Mouse (Mus musculus) neutrophil, adult 5-6 weeks (primary cell): ENCODE data around the gene Aph1c. TPM values are rescaled to one million over a fixed set of nuclear protein-coding genes. Genes with fewer than 3 reads are reported as not detected.
"Not testable (repeated sequence)": the region's sequence is repeated elsewhere in the genome, so short reads cannot be mapped to it uniquely, and the experiment has no call there.

Source experiments
- ATAC-seq: fragments of 151-379, 151-347 bp; 2 replicates; pipeline ENCODE4 v1.8.0; 2017; ENCODE audit warnings: mild to moderate bottlenecking, moderate TSS enrichment; ENCODE audit not compliant: insufficient number of reproducible peaks, poor library complexity, low FRiP score, severe bottlenecking; ENCODE audit errors: extremely low read depth
- total RNA-seq: library from RNA; stranded (forward); fragments of 200-1000 nt; gene quantifications from 2 replicates; pipeline ENCODE4 v1.2.3, GENCODE M21; 2017

Gene Aph1c
- 3.1 and 7.7 TPM in 2 replicates for total RNA-seq

GRCm38 (mm10) chr9:66834318-66835096, at the start of gene Aph1c:
Gene Aph1c (minus strand): TSS chr9:66834726.
- ATAC-seq = peak; percentile 97

DNA sequence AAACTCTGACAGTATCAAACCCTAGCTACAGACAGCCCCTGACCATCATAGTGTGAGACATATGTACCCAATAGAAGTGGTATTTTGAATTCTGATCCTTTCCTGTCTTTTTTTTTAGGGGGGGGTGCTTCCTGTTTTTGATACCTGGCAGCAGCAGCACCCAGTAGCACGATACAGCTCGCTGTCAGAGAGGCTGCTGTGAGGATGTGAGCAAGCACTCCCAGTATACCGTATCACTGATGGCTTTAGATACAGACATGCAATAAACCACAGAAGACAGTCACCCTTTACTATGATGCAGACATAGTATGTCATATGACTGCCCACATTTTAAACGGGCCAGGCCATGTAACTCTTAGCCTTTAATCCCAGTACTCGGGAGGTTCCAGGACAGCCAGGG, 49.0 kb upstream of the Aph1c start:
- no peak for ATAC-seq

- peak; percentile 68 for ATAC-seq
These were observed 47.9 kb upstream of the Aph1c start for GRCm38 (mm10) chr9:66882406-66882821.

- ATAC-seq = no peak
These were observed 47.3 kb upstream of the Aph1c start for GRCm38 (mm10) chr9:66881858-66882257.

DNA sequence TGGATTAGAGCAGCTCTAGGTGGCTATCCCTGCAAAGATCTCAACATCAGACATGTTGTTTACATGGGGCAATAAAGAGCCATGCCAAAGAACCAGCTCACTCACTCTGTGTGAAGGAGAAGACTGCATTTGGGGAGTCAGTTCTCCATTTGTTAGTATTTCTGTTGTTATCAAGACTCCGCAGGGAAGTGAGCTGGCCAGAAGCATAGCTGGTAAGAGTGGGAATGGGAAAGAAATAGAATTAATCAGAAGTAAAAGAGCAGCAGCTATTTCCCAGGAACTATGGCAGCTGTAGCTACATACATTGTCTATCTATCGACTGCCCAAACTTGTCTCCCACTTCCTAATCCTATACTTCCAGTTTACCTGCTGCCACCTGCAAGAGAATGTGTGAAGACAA, 46.2 kb upstream of the Aph1c start:
- no peak for ATAC-seq

- ATAC-seq = no peak
These were observed 45.0 kb upstream of the Aph1c start for GRCm38 (mm10) chr9:66879486-66879885.

DNA sequence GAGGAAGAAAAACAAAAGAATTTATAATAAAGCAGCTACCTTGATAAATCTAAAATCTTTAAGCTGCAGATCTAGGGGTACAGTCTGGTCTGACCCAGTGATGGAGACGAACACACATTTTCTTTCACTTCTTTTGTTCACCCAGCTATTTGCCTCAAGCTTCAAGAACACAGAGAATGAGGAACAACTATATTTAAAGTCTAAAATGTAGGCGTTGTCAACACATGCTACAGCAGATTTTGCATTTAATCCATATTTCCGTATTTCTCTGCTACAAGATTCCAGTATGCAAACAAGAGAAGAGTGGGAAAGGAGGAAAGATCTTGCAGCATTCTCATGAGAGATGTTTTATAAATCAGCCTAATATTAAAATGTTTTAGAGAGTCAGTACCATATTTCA, 44.4 kb upstream of the Aph1c start:
- no peak for ATAC-seq

DNA sequence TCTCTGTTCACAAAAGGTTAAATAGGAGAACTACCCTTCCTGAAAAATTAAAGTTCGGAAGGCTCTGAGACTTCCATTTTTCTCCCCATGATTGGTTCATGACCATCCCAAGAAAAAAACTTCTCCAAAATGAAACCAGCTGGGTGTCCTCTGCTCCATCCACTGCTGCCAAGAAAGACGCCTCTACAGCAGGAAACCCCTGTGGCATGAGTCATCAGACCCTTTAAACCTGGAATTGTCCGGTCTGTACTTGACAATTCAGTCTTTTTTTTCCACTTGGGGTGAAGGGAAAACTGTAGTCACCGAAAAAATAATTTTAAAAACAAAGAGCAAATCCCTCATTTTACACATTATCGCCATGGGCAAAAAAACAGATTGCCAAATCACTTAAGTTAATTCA, 42.1 kb upstream of the Aph1c start:
- no peak for ATAC-seq

GRCm38 (mm10) chr9:66874297-66874696, 39.8 kb upstream of the Aph1c start:
- no peak for ATAC-seq

- ATAC-seq = peak; percentile 30; the same call in 1 of the 2 replicates
These were observed 39.0 kb upstream of the Aph1c start for GRCm38 (mm10) chr9:66873531-66873930.

GRCm38 (mm10) chr9:66873009-66873408, 38.5 kb upstream of the Aph1c start:
- not testable (repeated sequence) for ATAC-seq

DNA sequence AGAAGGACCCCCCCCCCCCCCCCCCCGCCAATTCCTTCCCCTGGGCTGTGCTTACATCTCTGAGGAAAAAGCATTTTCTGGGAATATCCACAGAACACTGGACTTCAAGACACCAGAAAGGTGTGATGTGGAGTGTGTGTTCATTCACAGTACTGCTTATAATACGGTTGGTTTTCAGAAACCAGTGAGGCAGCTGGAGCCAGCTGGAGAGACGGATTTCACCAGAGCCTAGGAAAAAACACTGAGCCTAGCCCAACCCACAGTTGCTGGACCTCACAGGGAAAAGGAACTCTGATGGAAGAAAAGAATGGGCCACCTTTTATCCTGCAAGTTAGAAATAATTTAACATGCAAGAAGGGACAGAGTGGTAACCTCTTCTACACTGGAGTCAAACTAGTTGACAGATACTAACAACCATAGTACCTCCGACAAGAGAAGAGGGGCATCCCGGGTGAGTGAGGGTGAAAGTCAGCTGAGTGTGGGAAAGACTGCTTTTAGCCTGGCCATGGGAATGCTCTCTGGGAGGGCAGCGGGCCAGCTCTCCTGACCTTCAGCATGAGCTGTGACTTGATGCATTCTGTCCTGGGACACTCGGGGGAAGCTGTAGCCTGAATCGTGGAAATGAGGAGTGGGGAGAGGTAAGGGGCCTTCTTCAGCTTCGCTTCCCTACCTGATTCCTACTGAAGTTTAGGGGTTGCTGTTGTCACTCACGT, 37.6 kb upstream of the Aph1c start:
- no peak for ATAC-seq

DNA sequence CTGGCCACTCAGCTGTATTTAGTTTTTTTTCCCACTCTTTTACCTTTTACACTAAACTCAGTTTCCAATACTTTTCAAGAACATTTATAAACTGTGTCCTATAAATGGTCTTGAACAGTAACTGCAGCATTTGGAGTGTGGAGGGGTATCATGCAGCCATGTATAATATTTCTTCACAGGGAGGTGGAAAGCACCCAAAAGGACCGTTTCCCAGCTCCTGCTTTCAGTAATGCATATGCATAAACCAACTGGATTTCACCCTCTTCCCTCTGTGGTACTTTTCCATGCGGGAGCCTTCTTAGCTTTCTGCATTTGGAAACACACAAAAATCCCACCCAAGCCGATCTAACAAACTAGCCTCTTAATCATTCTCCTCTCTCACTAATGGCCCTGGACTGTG, 30.2 kb upstream of the Aph1c start:
- no peak for ATAC-seq

- ATAC-seq = no peak
These were observed 28.9 kb upstream of the Aph1c start for GRCm38 (mm10) chr9:66863456-66863855.

DNA sequence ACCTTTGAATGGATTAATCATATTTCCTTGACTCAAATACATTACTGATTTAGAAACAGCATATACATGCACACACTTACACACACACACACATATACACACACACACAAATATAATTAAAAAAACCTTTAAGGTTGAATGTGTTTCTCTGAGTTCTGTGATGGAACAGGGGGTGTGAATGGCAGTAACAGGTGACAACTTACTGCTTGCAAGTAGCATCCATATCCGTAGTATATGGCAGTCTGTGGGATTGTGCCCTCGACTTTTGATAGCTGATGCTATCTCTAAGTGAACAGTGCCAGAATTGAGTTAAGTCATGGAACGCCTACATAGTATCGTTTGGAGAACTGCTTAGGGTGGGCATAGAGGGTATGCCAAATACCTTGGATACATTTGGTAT, 27.7 kb upstream of the Aph1c start:
- no peak for ATAC-seq

DNA sequence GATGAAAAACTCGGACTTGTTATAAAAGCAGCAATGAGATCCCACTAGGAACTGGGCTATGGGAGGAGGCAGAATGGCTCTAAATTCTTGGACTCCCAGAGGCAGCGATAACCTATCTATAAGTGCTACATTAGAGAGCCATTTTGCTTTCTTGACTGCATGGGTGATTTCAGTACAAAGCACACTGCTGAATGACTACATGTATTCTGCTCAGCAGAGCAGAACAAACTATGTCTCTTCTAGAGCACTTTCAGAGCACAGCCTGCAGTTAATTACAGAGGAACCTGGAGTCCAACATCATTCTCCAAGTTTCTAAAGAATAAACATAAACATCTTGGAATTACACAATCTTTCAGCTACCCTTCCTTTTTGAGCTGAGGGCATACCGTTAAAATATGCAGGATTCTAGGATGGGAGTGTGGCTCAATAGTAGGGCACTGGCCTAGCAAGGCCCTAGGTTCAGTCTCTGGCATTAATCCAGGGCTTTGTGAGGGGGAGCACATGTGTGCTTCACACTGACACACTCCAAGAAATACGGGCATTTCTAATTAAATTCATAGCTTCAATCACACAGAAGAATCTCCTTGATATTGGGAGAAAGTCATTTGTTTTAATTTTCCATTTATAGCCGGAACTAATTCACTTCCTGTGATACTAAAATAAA, 26.7 kb upstream of the Aph1c start:
- no peak for ATAC-seq

DNA sequence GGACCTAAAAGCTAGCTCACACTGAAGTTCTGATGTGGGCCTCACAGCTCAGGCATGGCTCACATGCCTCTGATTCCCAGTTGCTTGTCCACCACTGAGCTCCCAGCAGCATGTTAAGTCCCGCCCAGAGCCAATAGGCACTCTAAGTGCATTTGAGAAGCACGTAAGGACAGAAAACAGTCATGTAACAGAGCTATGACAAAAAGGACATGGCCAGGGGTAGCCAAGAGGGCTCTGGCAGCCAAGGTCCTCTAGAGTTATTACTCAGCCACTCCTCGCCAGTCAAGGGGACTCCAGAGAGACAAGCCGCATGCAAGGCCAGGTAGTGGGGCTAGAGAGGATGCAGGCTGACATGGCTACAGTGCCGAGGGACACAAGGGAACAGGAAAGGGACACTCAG, 25.0 kb upstream of the Aph1c start:
- no peak for ATAC-seq

DNA sequence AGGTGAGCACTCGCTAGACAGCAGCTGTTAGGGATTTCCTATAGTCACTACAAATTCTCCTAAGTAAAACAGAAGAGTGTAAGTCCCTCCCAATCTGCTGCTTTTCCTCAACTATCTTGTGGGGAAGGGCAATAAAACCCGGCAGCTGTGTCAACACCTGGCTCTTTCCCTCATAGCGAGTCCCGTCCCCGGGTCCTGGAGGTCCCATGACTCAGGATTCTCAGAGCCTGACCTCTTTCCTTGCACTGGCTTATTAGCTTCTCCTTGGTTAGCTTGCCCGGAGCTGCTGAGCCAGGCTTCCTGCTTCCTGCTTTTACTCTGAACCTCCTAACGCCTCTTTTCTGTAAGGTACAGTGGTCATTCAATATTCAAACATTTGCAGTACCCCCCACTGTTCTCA, 21.3 kb upstream of the Aph1c start:
- ATAC-seq = no peak

DNA sequence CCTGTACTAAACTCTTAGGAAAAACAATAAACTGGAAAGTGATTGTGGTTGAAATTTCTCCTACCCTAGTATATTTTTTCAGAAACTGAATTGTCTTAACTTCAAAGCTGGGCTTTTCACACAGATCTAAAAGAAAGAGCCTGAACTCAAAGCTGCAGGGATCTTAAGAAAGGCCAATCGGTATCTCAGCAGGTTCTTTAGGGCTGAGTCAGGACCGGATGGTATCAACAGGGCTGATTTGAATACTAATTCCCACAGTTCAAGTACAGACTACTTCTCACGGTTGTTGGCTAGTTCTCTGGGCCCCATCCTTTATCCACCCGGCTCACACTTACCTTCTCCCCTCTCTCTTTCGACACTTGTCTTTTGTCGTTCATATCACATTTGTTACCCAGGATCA, 18.1 kb upstream of the Aph1c start:
- ATAC-seq = no peak

GRCm38 (mm10) chr9:66850966-66851365, 16.4 kb upstream of the Aph1c start:
- no peak for ATAC-seq
